Mouse (Mus musculus): ENCODE results near the gene Pdcd1lg2.
"Not testable (repeated sequence)": the region's sequence is repeated elsewhere in the genome, so short reads cannot be mapped to it uniquely, and the experiment has no call there.

Pdcd1lg2 gene

GRCm38 (mm10) chr19:29384412-29384811 is 26.3 kb upstream of the Pdcd1lg2 start:
- no peak for DNase-seq

GRCm38 (mm10) chr19:29384994-29385393 is 25.7 kb upstream of the Pdcd1lg2 start:
- no peak for DNase-seq

- DNase-seq = no peak
Observed at GRCm38 (mm10) chr19:29385822-29386221, 24.9 kb upstream of the Pdcd1lg2 start.

- DNase-seq = no peak
Observed at GRCm38 (mm10) chr19:29388818-29389217, 21.9 kb upstream of the Pdcd1lg2 start.

GRCm38 (mm10) chr19:29390483-29390882 is 20.2 kb upstream of the Pdcd1lg2 start:
- DNase-seq = no peak

- DNase-seq = no peak
Observed at GRCm38 (mm10) chr19:29391279-29391678, 19.4 kb upstream of the Pdcd1lg2 start.

- no peak for DNase-seq
Observed at GRCm38 (mm10) chr19:29393333-29393732, 17.4 kb upstream of the Pdcd1lg2 start.

GRCm38 (mm10) chr19:29394721-29395120 is 16.0 kb upstream of the Pdcd1lg2 start:
- DNase-seq = no peak

- no peak for DNase-seq
Observed at GRCm38 (mm10) chr19:29396353-29396752, 14.4 kb upstream of the Pdcd1lg2 start.

- DNase-seq = no peak
Observed at GRCm38 (mm10) chr19:29399786-29400185, 10.9 kb upstream of the Pdcd1lg2 start.

- DNase-seq = no peak
Observed at GRCm38 (mm10) chr19:29400466-29400865, 10.3 kb upstream of the Pdcd1lg2 start.

- DNase-seq = no peak
Observed at GRCm38 (mm10) chr19:29402621-29403020, 8.1 kb upstream of the Pdcd1lg2 start.

GRCm38 (mm10) chr19:29403251-29403650 is 7.5 kb upstream of the Pdcd1lg2 start:
- DNase-seq = no peak

GRCm38 (mm10) chr19:29405388-29405787 is 5.3 kb upstream of the Pdcd1lg2 start:
- no peak for DNase-seq

GRCm38 (mm10) chr19:29406042-29407017 is 4.4 kb upstream of the Pdcd1lg2 start:
- DNase-seq = no peak

GRCm38 (mm10) chr19:29412476-29413420 is 2.0 kb downstream of the Pdcd1lg2 start:
- DNase-seq = no peak

- no peak for DNase-seq
Observed at GRCm38 (mm10) chr19:29414513-29414912, 3.8 kb downstream of the Pdcd1lg2 start.

GRCm38 (mm10) chr19:29414917-29415316 is 4.2 kb downstream of the Pdcd1lg2 start:
- DNase-seq = not testable (repeated sequence)

GRCm38 (mm10) chr19:29416393-29416902 is 5.7 kb downstream of the Pdcd1lg2 start:
- DNase-seq = no peak

- DNase-seq = no peak
Observed at GRCm38 (mm10) chr19:29417188-29417587, 6.5 kb downstream of the Pdcd1lg2 start.

GRCm38 (mm10) chr19:29417894-29418293 is 7.2 kb downstream of the Pdcd1lg2 start:
- no peak for DNase-seq

- no peak for DNase-seq
Observed at GRCm38 (mm10) chr19:29418661-29419115, 8.0 kb downstream of the Pdcd1lg2 start.

- no peak for DNase-seq
Observed at GRCm38 (mm10) chr19:29419506-29419905, 8.8 kb downstream of the Pdcd1lg2 start.

Data from cerebellum, postnatal 25 days (tissue).